Mouse (Mus musculus) stomach, embryonic 15.5 days (tissue): ENCODE measurements around the gene Hspa8. TPM values are rescaled to one million over a fixed set of nuclear protein-coding genes. Genes with fewer than 3 reads are reported as not detected.
A peak's percentile ranks its signal among the peaks of the same experiment; 100 is the strongest.
"Not testable (repeated sequence)": the region's sequence is repeated elsewhere in the genome, so short reads cannot be mapped to it uniquely, and the experiment has no call there.

Experiments used
- ATAC-seq: fragments of 200-750 bp; cut with Nextera tagmentation; 2 replicates; pipeline ENCODE4 v1.8.0; 2017; ENCODE audit warnings: low read depth, moderate number of reproducible peaks, moderate TSS enrichment; ENCODE audit not compliant: insufficient read depth, low FRiP score
- H3K27ac ChIP-seq: fragments of 300-500 bp; sonication (generic); 2 replicates; pipeline ENCODE4 v1.5.1; 2015; ENCODE audit warnings: mild to moderate bottlenecking, inconsistent platforms
- H3K27me3 ChIP-seq: fragments of 300-500 bp; sonication (generic); replicated peaks from 2 replicates; pipeline ENCODE4 v1.6.1; 2015; ENCODE audit warnings: inconsistent platforms
- H3K36me3 ChIP-seq: fragments of 300-500 bp; sonication (generic); 2 replicates; pipeline ENCODE4 v1.6.1; 2015; ENCODE audit warnings: inconsistent platforms
- H3K4me1 ChIP-seq: fragments of 300-500 bp; sonication (generic); 2 replicates; pipeline ENCODE4 v1.6.1; 2015; ENCODE audit warnings: inconsistent platforms
- H3K4me2 ChIP-seq: fragments of 300-500 bp; sonication (generic); 2 replicates; pipeline ENCODE4 v1.6.1; 2015; ENCODE audit warnings: mild to moderate bottlenecking, inconsistent platforms
- H3K4me3 ChIP-seq: fragments of 300-500 bp; sonication (generic); replicated peaks from 2 replicates; pipeline ENCODE4 v1.5.1; 2015; ENCODE audit warnings: inconsistent platforms
- H3K9ac ChIP-seq: fragments of 300-500 bp; sonication (generic); 2 replicates; pipeline ENCODE4 v1.6.1; 2015; ENCODE audit warnings: inconsistent platforms
- H3K9me3 ChIP-seq: fragments of 300-500 bp; sonication (generic); 2 replicates; pipeline ENCODE4 v1.6.1; 2016; ENCODE audit warnings: inconsistent platforms
- WGBS: fragments of 180-500 bp; shearing (Covaris S2); methylation state at CpG from one replicate; pipeline ENCODE4 v1.1.7; 2015; 5-methylcytosine and 5-hydroxymethylcytosine counted together
- polyA plus RNA-seq: library from polyadenylated mRNA; unstranded; fragments of >200 nt; fragmentation: Nextera tagmentation; extraction: Ambion mirVana; gene quantifications from 2 replicates; pipeline ENCODE4 v1.2.1, GENCODE M21; 2015

Hspa8 gene
- polyA plus RNA-seq, 1 experiment from 2014 or later = 2,024 TPM

DNA sequence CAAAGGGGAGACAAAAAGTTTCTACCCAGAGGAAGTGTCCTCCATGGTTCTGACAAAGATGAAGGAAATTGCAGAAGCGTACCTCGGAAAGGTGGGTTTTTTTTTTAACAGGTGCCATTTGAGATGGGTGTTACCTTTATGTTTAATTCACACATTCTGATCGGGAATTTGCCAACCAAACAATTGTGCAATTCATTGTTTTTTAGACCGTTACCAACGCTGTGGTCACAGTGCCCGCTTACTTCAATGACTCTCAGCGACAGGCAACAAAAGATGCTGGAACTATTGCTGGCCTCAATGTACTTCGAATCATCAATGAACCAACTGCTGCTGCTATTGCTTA is 1.7 kb downstream of the Hspa8 start:
- ATAC-seq, H3K9me3 ChIP-seq, H3K27ac ChIP-seq, H3K27me3 ChIP-seq, H3K9ac ChIP-seq: not testable (repeated sequence)
- H3K36me3 ChIP-seq = peaks cover 22% of the 10 kb centered on the region
- peaks cover 32% of the 10 kb centered on the region for H3K4me1 ChIP-seq
- WGBS = 2% methylated on average over 8 of the region's 8 CpGs
- H3K4me2 ChIP-seq = peak overlapping the region; percentile 63
- H3K4me3 ChIP-seq = peak overlapping the region; percentile 95

DNA sequence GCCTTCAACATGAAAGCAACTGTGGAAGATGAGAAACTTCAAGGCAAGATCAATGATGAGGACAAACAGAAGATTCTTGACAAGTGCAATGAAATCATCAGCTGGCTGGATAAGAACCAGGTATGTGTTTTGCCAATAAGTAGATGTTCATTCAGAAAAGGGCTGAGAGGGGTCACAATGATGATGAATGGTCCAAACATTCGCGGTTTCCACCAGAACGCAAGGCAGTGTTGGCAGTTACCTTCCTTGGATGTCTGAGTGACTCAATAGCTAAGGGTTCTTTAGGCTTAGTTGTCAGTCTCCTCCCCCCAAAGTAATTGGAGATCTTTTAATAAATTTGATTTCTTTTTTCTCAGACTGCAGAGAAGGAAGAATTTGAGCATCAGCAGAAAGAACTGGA is 3.8 kb downstream of the Hspa8 start:
- Histone ChIP-seq H3K4me1 (peaks cover 23% of the 10 kb centered on the region), H3K36me3 (peaks cover 22% of the 10 kb centered on the region), H3K4me2 (peak overlapping the region; percentile 47)
- not testable (repeated sequence) for H3K4me3 ChIP-seq, H3K9me3 ChIP-seq, H3K9ac ChIP-seq, H3K27me3 ChIP-seq, H3K27ac ChIP-seq, ATAC-seq
- 38% methylated on average over 3 of the region's 3 CpGs for WGBS

GRCm38 (mm10) chr9:40805263-40805662 is 4.5 kb downstream of the Hspa8 start:
- WGBS = 26% methylated on average over 2 of the region's 2 CpGs
- no peaks in the 10 kb centered on the region for H3K27me3 ChIP-seq
- ATAC-seq = no peak
- no peaks in the 10 kb centered on the region for H3K9me3 ChIP-seq
- H3K36me3 ChIP-seq = peaks cover 22% of the 10 kb centered on the region
- no peak overlapping the region for H3K27ac ChIP-seq
- H3K9ac ChIP-seq = no peak overlapping the region
- peak overlapping the region; percentile 10 for H3K4me3 ChIP-seq
- H3K4me2 ChIP-seq = peak overlapping the region; percentile 36; the same call in 1 of the 2 replicates
- peaks cover 23% of the 10 kb centered on the region for H3K4me1 ChIP-seq

- Histone ChIP-seq H3K4me2 (no peak overlapping the region), H3K4me3 (no peak overlapping the region), H3K9me3 (no peaks in the 10 kb centered on the region), H3K36me3 (peaks cover 22% of the 10 kb centered on the region), H3K9ac (no peak overlapping the region), H3K27me3 (no peaks in the 10 kb centered on the region), H3K4me1 (peaks cover 23% of the 10 kb centered on the region), H3K27ac (peak overlapping the region; percentile 61)
- 15% methylated on average over 5 of the region's 5 CpGs for WGBS
- ATAC-seq = peak; percentile 27
Observed at GRCm38 (mm10) chr9:40806440-40807288, 5.9 kb downstream of the Hspa8 start.

- H3K36me3 ChIP-seq = peaks cover 22% of the 10 kb centered on the region
- H3K4me3 ChIP-seq = no peak overlapping the region
- WGBS = 13% methylated on average over 11 of the region's 11 CpGs
- H3K27me3 ChIP-seq = no peaks in the 10 kb centered on the region
- H3K4me2 ChIP-seq = no peak overlapping the region
- ATAC-seq = no peak
- H3K4me1 ChIP-seq = peaks cover 23% of the 10 kb centered on the region
- peak overlapping the region; percentile 61; the same call in 1 of the 2 replicates for H3K27ac ChIP-seq
- H3K9ac ChIP-seq = no peak overlapping the region
- H3K9me3 ChIP-seq = no peaks in the 10 kb centered on the region
Observed at GRCm38 (mm10) chr9:40807289-40807920, 6.6 kb downstream of the Hspa8 start.

- ATAC-seq = 0 out of 2 replicates have a peak, but pooled peaks have one; percentile 18
- Histone ChIP-seq H3K4me2 (no peak overlapping the region), H3K9ac (no peak overlapping the region), H3K4me3 (no peak overlapping the region), H3K9me3 (no peaks in the 10 kb centered on the region), H3K27ac (peak overlapping the region; percentile 61), H3K4me1 (peaks cover 23% of the 10 kb centered on the region), H3K27me3 (no peaks in the 10 kb centered on the region), H3K36me3 (peaks cover 22% of the 10 kb centered on the region)
- 29% methylated on average over 16 of the region's 16 CpGs for WGBS
Observed at GRCm38 (mm10) chr9:40808061-40808906, 7.5 kb downstream of the Hspa8 start.

GRCm38 (mm10) chr9:40808907-40809280 is 8.1 kb downstream of the Hspa8 start:
- H3K27ac ChIP-seq = peak overlapping the region; percentile 61
- ATAC-seq = no peak
- H3K9me3 ChIP-seq = no peaks in the 10 kb centered on the region

GRCm38 (mm10) chr9:40811860-40812259 is 11.1 kb downstream of the Hspa8 start:
- WGBS = 64% methylated on average over 2 of the region's 2 CpGs
- no peak overlapping the region for H3K4me3 ChIP-seq
- H3K27ac ChIP-seq = no peak overlapping the region
- no peaks in the 10 kb centered on the region for H3K27me3 ChIP-seq
- no peak for ATAC-seq
- 0 out of 2 replicates have a peak, but pooled peaks cover 7% of the 10 kb centered on the region for H3K36me3 ChIP-seq
- H3K4me2 ChIP-seq = no peak overlapping the region
- peaks cover 8% of the 10 kb centered on the region for H3K4me1 ChIP-seq
- H3K9me3 ChIP-seq = no peaks in the 10 kb centered on the region
- no peak overlapping the region for H3K9ac ChIP-seq

More at GRCm38 (mm10) chr9:40808907-40809280, 8.1 kb downstream of the Hspa8 start:
- Histone ChIP-seq H3K4me2 (no peak overlapping the region), H3K4me3 (no peak overlapping the region), H3K4me1 (peaks cover 23% of the 10 kb centered on the region), H3K27me3 (no peaks in the 10 kb centered on the region), H3K36me3 (peaks cover 24% of the 10 kb centered on the region), H3K9ac (no peak overlapping the region)
- 59% methylated on average over 8 of the region's 8 CpGs for WGBS

GRCm38 (mm10) chr9:40814060-40814459 is 13.3 kb downstream of the Hspa8 start:
- Histone ChIP-seq H3K9ac (no peak overlapping the region), H3K9me3 (no peaks in the 10 kb centered on the region), H3K4me2 (no peak overlapping the region), H3K4me1 (no peaks in the 10 kb centered on the region), H3K36me3 (0 out of 2 replicates have a peak, but pooled peaks cover 2% of the 10 kb centered on the region), H3K27me3 (no peaks in the 10 kb centered on the region), H3K4me3 (no peak overlapping the region), H3K27ac (no peak overlapping the region)
- no peak for ATAC-seq
- 78% methylated on average over 7 of the region's 7 CpGs for WGBS

DNA sequence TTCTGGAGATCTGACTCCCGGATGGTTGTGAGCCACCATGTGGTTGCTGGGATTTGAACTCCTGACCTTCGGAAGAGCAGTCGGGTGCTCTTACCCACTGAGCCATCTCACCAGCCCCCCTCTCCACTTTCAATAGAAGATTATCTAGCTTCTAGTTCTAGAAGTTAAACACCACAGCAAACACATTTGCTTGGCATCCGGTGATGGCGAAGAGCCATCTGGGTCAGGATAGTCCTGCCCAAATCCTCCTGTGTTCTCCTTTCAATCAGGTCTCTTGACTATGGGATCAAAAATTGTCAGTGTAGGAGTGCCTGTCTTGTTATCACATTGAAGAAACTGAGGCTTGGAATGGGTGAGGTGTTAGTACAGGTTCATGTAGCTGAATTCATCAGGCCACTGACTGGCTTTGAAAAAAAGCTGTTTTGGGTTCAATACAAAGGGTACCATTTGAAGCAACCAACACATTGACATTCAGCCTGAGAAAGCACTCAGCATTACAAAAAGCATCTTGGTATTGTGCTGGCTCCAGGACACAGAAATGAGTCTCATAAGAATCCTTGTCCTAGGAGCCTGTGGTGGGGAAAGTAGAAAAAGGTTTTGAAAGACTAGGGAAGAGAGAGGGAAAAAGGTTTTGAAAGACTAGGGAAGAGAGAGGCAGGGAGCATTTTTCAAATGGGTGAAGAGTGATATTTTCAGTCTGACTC is 16.7 kb downstream of the Hspa8 start:
- ATAC-seq = no peak
- WGBS = 88% methylated on average over 5 of the region's 5 CpGs

DNA sequence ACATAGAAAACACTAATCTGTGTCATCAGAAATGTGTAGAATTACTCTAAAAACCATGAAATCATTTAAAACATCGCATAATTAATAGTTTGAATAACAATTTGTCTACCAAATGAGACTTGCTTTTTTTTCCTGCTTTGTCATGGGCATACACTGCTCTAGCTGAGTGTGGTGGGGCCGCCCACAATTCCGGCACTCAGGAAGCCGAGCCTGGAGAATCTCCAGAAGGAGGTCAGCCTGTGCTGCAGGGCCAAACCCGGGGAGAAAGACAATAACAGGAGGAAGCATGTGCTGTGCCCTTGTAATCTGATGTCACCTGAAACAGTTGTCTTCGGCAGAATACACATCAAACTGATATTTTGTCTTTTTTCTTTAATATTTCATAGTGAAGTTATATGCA is 24.8 kb downstream of the Hspa8 start:
- Histone ChIP-seq H3K27me3 (no peaks in the 10 kb centered on the region), H3K4me3 (no peak overlapping the region), H3K27ac (no peak overlapping the region), H3K4me2 (no peak overlapping the region), H3K9ac (no peak overlapping the region), H3K4me1 (0 out of 2 replicates have a peak, but pooled peaks cover 7% of the 10 kb centered on the region), H3K9me3 (no peaks in the 10 kb centered on the region), H3K36me3 (no peaks in the 10 kb centered on the region)
- ATAC-seq = no peak
- 45% methylated on average over 6 of the region's 6 CpGs for WGBS

More for the DNA sequence above, 16.7 kb downstream of the Hspa8 start:
- Histone ChIP-seq H3K4me3 (no peak overlapping the region), H3K36me3 (0 out of 2 replicates have a peak, but pooled peaks cover 2% of the 10 kb centered on the region), H3K9ac (no peak overlapping the region), H3K27ac (no peak overlapping the region), H3K27me3 (no peaks in the 10 kb centered on the region), H3K4me1 (0 out of 2 replicates have a peak, but pooled peaks cover 7% of the 10 kb centered on the region), H3K4me2 (no peak overlapping the region), H3K9me3 (no peaks in the 10 kb centered on the region)
